In the genomic region with DNA sequence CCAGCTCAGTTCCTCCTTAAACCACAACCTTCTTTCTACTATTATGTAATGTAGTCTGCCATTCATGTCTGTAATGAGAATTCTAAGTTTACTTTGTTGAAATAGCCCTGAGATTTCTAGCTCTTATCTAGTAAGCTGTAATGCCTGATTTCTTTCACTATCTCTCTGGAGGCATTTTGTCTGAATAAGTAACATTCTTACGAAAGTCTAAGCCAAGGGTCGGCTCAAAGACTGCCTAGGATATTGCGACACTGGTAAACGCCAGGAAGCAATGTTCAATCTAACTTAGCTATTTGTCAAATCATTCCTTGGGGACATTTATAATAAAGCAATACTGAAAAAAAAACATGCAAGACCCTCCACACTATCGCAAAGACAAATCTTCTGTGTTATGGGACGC, we compare ENCODE assay signal across 18 mouse cellular contexts.
"Had no signal": no experiment of that assay in that cellular context is flagged by ENCODE, and none has a peak within 500 bp of the region (broad histone marks: within the 10 kb centered on the region; RNA-seq: fewer than 3 reads in every experiment).

No protein-coding gene starts in this region.

- H3K4me3 ChIP-seq: midbrain, embryonic 10.5 days; myocyte; neural tube, embryonic 13.5 days; neural tube, embryonic 15.5 days had no signal

- ATAC-seq: midbrain, embryonic 16.5 days had no signal

- H3K4me2 ChIP-seq: lung, embryonic 14.5 days; neural tube, embryonic 13.5 days; neural tube, embryonic 15.5 days had no signal

- H3K27me3 ChIP-seq: neural tube, embryonic 13.5 days; neural tube, embryonic 15.5 days had no signal

- H3K4me1 ChIP-seq: midbrain, embryonic 10.5 days; neural tube, embryonic 13.5 days; neural tube, embryonic 15.5 days had no signal

- H3K36me3 ChIP-seq: midbrain, embryonic 10.5 days; neural tube, embryonic 13.5 days; neural tube, embryonic 15.5 days had no signal

- H3K27ac ChIP-seq: midbrain, embryonic 10.5 days; neural tube, embryonic 13.5 days; neural tube, embryonic 15.5 days had no signal

- H3K9me3 ChIP-seq: midbrain, embryonic 10.5 days had no signal

- H3K9ac ChIP-seq: lung, embryonic 14.5 days; neural tube, embryonic 13.5 days; neural tube, embryonic 15.5 days had no signal

- DNase-seq: lung, adult 18-20 months; lung, embryonic 14.5 days; lung, postnatal 10 days; lung, postnatal 4 days; midbrain, embryonic 14.5 days; retina, postnatal 1 day; right cerebral cortex, adult 18-20 months; right cerebral cortex, postnatal 25 days; right cerebral cortex, postnatal 4 days; spleen, adult 18-20 months; thymus, adult 18-20 months; thymus, postnatal 14 days; thymus, postnatal 4 days had no signal
